Mouse (Mus musculus) ES-Bruce4 (cell line): ENCODE measurements around the gene Lrmda. TPM values are rescaled to one million over a fixed set of nuclear protein-coding genes. Genes with fewer than 3 reads are reported as not detected.
"Not testable (repeated sequence)": the region's sequence is repeated elsewhere in the genome, so short reads cannot be mapped to it uniquely, and the experiment has no call there.

Experiments used
- H3K27ac ChIP-seq: 2 replicates; pipeline ENCODE4 v1.5.1; 2012; ENCODE audit warnings: low read length, inconsistent platforms; ENCODE audit not compliant: insufficient read depth
- H3K27me3 ChIP-seq: 2 replicates; pipeline ENCODE4 v1.6.1; 2012; ENCODE audit warnings: mild to moderate bottlenecking, low read length, inconsistent platforms; ENCODE audit not compliant: control insufficient read depth, poor library complexity, insufficient read depth, severe bottlenecking
- H3K36me3 ChIP-seq: 2 replicates; pipeline ENCODE4 v1.6.1; 2012; ENCODE audit warnings: inconsistent platforms, mild to moderate bottlenecking, low read length, moderate library complexity; ENCODE audit not compliant: control insufficient read depth, poor library complexity, insufficient read depth, severe bottlenecking
- H3K4me1 ChIP-seq: one replicate; pipeline ENCODE4 v1.8.1; 2011; ENCODE audit warnings: low read length; ENCODE audit not compliant: control insufficient read depth, insufficient read depth
- H3K4me3 ChIP-seq: 2 replicates; pipeline ENCODE4 v1.5.1; 2011; ENCODE audit warnings: low read depth, mild to moderate bottlenecking, low read length
- H3K9ac ChIP-seq: 2 replicates; pipeline ENCODE4 v1.6.1; 2012; ENCODE audit warnings: low read depth, mild to moderate bottlenecking, inconsistent platforms; ENCODE audit not compliant: poor library complexity, severe bottlenecking
- H3K9me3 ChIP-seq: replicated peaks from 2 replicates; pipeline ENCODE4 v1.6.1; 2012; ENCODE audit warnings: mild to moderate bottlenecking, low read length, inconsistent platforms; ENCODE audit not compliant: control insufficient read depth, poor library complexity, insufficient read depth, severe bottlenecking
- CTCF ChIP-seq: IDR thresholded peaks from one replicate; pipeline ENCODE4 v1.8.1; 2011; ENCODE audit warnings: low read depth, low read length
- EP300 ChIP-seq: IDR thresholded peaks from 2 replicates; pipeline ENCODE4 v1.6.1; 2011; ENCODE audit warnings: low read depth, low read length; ENCODE audit not compliant: insufficient read depth
- POLR2A ChIP-seq: IDR thresholded peaks from one replicate; pipeline ENCODE4 v1.8.1; 2011; ENCODE audit warnings: low read length; ENCODE audit not compliant: insufficient read depth
- polyA plus RNA-seq: library from polyadenylated mRNA; stranded (reverse); fragments of >200 nt; gene quantifications from 2 replicates; pipeline ENCODE4 v1.2.4, GENCODE M21; 2011; ENCODE audit warnings: low read depth; ENCODE audit not compliant: missing spikeins, insufficient read depth, insufficient read length

Lrmda gene
- polyA plus RNA-seq, 1 experiment: not detected

GRCm38 (mm10) chr14:22587958-22588296 lies 568.4 kb downstream of the Lrmda start:
- no peaks in the 10 kb centered on the region for H3K27me3 ChIP-seq
- no peak overlapping the region for H3K4me3 ChIP-seq
- no peak overlapping the region for H3K27ac ChIP-seq
- H3K9me3 ChIP-seq: no peaks in the 10 kb centered on the region
- no peak overlapping the region for H3K9ac ChIP-seq
- TF ChIP-seq POLR2A (no peak), EP300 (no peak), CTCF (no peak)
- no peaks in the 10 kb centered on the region for H3K4me1 ChIP-seq
- no peaks in the 10 kb centered on the region for H3K36me3 ChIP-seq

DNA sequence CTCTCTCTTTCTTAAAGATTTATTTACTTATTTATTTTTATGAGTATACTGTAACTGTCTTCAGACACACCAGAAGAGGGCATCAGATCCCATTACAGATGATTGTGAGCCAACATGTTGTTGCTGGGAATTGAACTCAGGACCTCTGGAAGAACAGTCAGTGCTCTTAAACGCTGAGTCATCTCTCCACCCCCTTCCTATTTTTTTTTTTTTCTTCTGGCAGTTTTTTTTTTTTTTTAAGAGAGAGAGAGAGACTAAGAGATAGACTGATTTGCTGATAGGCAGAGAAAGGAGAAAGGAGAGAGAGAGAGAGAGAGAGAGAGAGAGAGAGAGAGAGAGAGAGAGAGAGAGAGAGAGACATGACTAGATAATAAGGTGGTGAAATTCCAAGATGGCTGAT lies 568.9 kb downstream of the Lrmda start:
- not testable (repeated sequence) for H3K27me3 ChIP-seq, H3K36me3 ChIP-seq, H3K4me1 ChIP-seq, H3K9ac ChIP-seq, H3K9me3 ChIP-seq, H3K4me3 ChIP-seq, H3K27ac ChIP-seq

- Histone ChIP-seq H3K27ac (no peak overlapping the region), H3K4me3 (no peak overlapping the region), H3K9ac (no peak overlapping the region), H3K36me3 (no peaks in the 10 kb centered on the region), H3K27me3 (no peaks in the 10 kb centered on the region), H3K9me3 (no peaks in the 10 kb centered on the region), H3K4me1 (no peaks in the 10 kb centered on the region)
- TF ChIP-seq POLR2A (no peak), CTCF (no peak)
Measured at GRCm38 (mm10) chr14:22589503-22590215, 570.1 kb downstream of the Lrmda start.

GRCm38 (mm10) chr14:22591186-22591585 lies 571.7 kb downstream of the Lrmda start:
- Histone ChIP-seq H3K36me3 (no peaks in the 10 kb centered on the region), H3K9me3 (no peaks in the 10 kb centered on the region), H3K4me1 (no peaks in the 10 kb centered on the region), H3K27me3 (no peaks in the 10 kb centered on the region), H3K27ac (no peak overlapping the region), H3K9ac (no peak overlapping the region), H3K4me3 (no peak overlapping the region)
- TF ChIP-seq POLR2A: no peak

DNA sequence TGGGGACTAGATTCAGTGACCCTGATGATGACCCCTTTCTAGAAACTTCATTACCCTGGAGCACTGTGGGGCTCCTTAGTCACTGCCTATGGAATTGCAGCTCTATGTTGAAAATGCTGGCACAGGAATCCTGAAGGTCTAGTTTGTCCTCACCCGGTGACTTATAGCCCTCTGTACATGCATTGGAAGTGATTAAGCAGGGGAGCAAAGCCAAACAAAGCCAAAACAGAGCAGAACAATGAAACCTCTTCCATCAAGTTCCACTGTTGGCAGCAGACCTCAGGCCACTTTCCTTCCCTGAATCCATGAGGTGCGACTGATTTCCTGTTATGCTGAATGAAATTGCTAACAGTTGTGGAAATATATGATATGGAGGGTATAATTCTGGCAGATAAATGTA lies 578.0 kb downstream of the Lrmda start:
- H3K36me3 ChIP-seq: no peaks in the 10 kb centered on the region
- H3K27ac ChIP-seq: no peak overlapping the region
- TF ChIP-seq EP300 (no peak), CTCF (no peak), POLR2A (no peak)
- no peak overlapping the region for H3K9ac ChIP-seq
- H3K27me3 ChIP-seq: no peaks in the 10 kb centered on the region
- H3K4me3 ChIP-seq: no peak overlapping the region
- H3K9me3 ChIP-seq: no peaks in the 10 kb centered on the region
- no peaks in the 10 kb centered on the region for H3K4me1 ChIP-seq

GRCm38 (mm10) chr14:22598638-22599037 lies 579.1 kb downstream of the Lrmda start:
- Histone ChIP-seq H3K27me3 (no peaks in the 10 kb centered on the region; the same call in 1 of the 2 replicates), H3K36me3 (no peaks in the 10 kb centered on the region), H3K9ac (no peak overlapping the region), H3K4me3 (no peak overlapping the region), H3K4me1 (no peaks in the 10 kb centered on the region), H3K27ac (no peak overlapping the region), H3K9me3 (no peaks in the 10 kb centered on the region)
- no peak for TF ChIP-seq POLR2A
- TF ChIP-seq EP300: no peak
- no peak for TF ChIP-seq CTCF
